Mouse (Mus musculus) kidney, adult 2 months (tissue): ENCODE data around the gene Gm11595. TPM values are rescaled to one million over a fixed set of nuclear protein-coding genes. Genes with fewer than 3 reads are reported as not detected.
"Not testable (repeated sequence)": the region's sequence is repeated elsewhere in the genome, so short reads cannot be mapped to it uniquely, and the experiment has no call there.

Experiments used
- DNase-seq: peaks from one replicate; pipeline ENCODE4 v3.0.0; 2021
- H3K27ac ChIP-seq: fragments of 200-500 bp; 2 replicates; pipeline ENCODE4 v1.5.1; 2012; ENCODE audit warnings: low read depth, low read length, control low read depth, inconsistent platforms; ENCODE audit not compliant: insufficient read depth
- H3K27me3 ChIP-seq: fragments of 200-500 bp; replicated peaks from 2 replicates; pipeline ENCODE4 v1.6.1; 2012; ENCODE audit warnings: mild to moderate bottlenecking, moderate library complexity, low read length, inconsistent platforms; ENCODE audit not compliant: control insufficient read depth, insufficient read depth
- H3K36me3 ChIP-seq: fragments of 200-500 bp; 2 replicates; pipeline ENCODE4 v1.6.1; 2012; ENCODE audit warnings: mild to moderate bottlenecking, moderate library complexity, low read length, inconsistent platforms; ENCODE audit not compliant: control insufficient read depth, insufficient read depth
- H3K4me1 ChIP-seq: fragments of 200-500 bp; 2 replicates; pipeline ENCODE4 v1.6.1; 2011; ENCODE audit warnings: low read length; ENCODE audit not compliant: control insufficient read depth, insufficient read depth
- H3K4me3 ChIP-seq: fragments of 200-500 bp; 2 replicates; pipeline ENCODE4 v1.5.1; 2011; ENCODE audit warnings: mild to moderate bottlenecking, low read depth, low read length, control low read depth; ENCODE audit not compliant: insufficient read depth
- CTCF ChIP-seq: fragments of 200-500 bp; conservative IDR thresholded peaks from 2 replicates; pipeline ENCODE4 v1.5.1; 2011; ENCODE audit warnings: low read depth, mild to moderate bottlenecking, control low read depth, low read length, moderate library complexity, mixed read lengths; ENCODE audit not compliant: insufficient read depth, insufficient read length
- POLR2A ChIP-seq: fragments of 200-500 bp; IDR thresholded peaks from one replicate; pipeline ENCODE4 v1.6.1; 2011; ENCODE audit warnings: low read depth, low read length, control low read depth
- WGBS: fragments of 180-500 bp; shearing (Covaris S2); methylation state at CpG from one replicate; pipeline ENCODE4 v1.1.7; 2018; 5-methylcytosine and 5-hydroxymethylcytosine counted together
- polyA plus RNA-seq: library from polyadenylated mRNA; depleted of rRNA; stranded (reverse); fragments of >200 nt; gene quantifications from 2 replicates; pipeline ENCODE4 v1.2.3, GENCODE M21; 2012; rRNA removed

Gm11595 gene
- not detected in 2 replicates for polyA plus RNA-seq

DNA sequence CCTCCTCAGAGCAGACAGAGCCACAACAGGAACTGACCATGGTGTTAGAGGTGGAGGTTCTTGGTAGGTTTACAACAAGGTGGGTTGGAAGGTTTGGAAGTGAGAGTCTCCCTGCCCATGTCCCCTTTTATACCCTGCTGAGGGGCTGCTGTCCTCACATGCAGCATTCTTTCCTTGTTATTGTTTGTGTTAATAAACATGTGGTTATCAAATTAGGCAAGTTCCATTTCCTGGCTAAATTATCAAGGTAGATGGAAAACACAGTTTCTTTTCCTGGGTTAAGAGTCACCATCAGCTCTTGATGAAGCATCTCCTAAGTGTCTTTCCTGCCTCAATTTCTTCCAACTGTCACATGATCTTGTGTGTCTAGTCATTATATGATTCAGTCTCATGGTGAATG, at the start of gene Gm11595:
TSS of gene Gm11595 (minus strand) at position 101 of the 400 bp plus-strand sequence.
- not testable (repeated sequence) for H3K4me1 ChIP-seq, H3K27ac ChIP-seq, H3K27me3 ChIP-seq, DNase-seq, H3K4me3 ChIP-seq, H3K36me3 ChIP-seq

DNA sequence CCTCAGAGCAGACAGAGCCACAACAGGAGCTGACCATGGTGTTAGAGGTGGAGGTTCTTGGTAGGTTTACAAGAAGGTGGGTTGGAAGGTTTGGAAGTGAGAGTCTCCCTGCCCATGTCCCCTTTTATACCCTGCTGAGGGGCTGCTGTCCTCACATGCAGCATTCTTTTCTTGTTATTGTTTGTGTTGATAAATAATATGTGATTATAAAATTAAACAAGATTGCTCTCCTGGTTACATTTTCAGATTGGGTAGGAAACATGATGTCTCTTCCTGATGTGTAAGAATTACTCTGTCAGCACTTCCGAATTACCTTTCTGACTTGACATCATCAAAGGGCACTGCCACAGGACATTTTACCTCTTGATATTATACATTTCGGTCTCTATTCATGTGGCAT, 42.9 kb upstream of the Gm11595 start, which contains the start of gene Gm11564:
TSS of gene Gm11564 (minus strand) at position 101 of the 400 bp plus-strand sequence.
- not testable (repeated sequence) for H3K4me3 ChIP-seq, H3K27ac ChIP-seq, H3K4me1 ChIP-seq, H3K27me3 ChIP-seq, H3K36me3 ChIP-seq, DNase-seq
- WGBS: 71% methylated on average over 2 of the region's 2 CpGs

DNA sequence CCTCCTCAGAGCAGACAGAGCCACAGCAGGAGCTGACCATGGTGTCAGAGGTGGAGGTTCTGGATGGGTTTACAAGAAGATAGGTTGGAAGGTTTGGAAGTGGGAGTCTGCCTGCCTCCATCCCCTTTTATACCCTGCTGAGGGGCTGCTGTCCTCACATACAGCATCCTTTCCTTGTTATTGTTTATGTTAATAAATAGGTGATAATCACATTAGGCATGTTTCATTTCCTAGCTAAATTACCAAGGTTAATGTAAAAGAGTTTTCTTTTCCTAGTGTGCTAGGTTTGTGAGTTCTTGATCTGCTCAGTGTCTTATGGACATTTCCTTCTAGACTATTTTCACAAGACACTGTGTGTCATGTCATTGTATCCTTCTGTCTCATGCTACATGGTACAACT, 37.1 kb upstream of the Gm11595 start, which contains the start of gene Krtap4-13:
TSS of gene Krtap4-13 (minus strand) at position 101 of the 400 bp plus-strand sequence.
- H3K27ac ChIP-seq, H3K36me3 ChIP-seq, H3K27me3 ChIP-seq, H3K4me3 ChIP-seq, DNase-seq, H3K4me1 ChIP-seq: not testable (repeated sequence)

DNA sequence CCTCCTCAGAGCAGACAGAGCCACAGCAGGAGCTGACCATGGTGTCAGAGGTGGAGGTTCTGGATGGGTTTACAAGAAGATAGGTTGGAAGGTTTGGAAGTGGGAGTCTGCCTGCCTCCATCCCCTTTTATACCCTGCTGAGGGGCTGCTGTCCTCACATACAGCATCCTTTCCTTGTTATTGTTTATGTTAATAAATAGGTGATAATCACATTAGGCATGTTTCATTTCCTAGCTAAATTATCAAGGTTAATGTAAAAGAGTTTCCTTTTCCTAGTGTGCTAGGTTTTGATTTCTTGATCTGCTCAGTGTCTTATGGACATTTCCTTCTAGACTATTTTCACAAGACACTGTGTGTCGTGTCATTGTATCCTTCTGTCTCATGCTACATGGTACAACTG, 31.6 kb upstream of the Gm11595 start, which contains the start of gene Gm11554:
TSS of gene Gm11554 (minus strand) at position 101 of the 400 bp plus-strand sequence.
- H3K27me3 ChIP-seq, H3K27ac ChIP-seq, H3K4me3 ChIP-seq, H3K36me3 ChIP-seq, DNase-seq, H3K4me1 ChIP-seq: not testable (repeated sequence)
- WGBS: no CpG with 5 or more reads among the region's 1 CpGs

DNA sequence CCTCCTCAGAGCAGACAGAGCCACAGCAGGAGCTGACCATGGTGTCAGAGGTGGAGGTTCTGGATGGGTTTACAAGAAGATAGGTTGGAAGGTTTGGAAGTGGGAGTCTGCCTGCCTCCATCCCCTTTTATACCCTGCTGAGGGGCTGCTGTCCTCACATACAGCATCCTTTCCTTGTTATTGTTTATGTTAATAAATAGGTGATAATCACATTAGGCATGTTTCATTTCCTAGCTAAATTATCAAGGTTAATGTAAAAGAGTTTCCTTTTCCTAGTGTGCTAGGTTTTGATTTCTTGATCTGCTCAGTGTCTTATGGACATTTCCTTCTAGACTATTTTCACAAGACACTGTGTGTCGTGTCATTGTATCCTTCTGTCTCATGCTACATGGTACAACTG, 26.1 kb upstream of the Gm11595 start, which contains the start of gene Gm11569:
TSS of gene Gm11569 (minus strand) at position 101 of the 400 bp plus-strand sequence.
- H3K36me3 ChIP-seq, H3K4me3 ChIP-seq, DNase-seq, H3K27me3 ChIP-seq, H3K4me1 ChIP-seq, H3K27ac ChIP-seq: not testable (repeated sequence)
- WGBS: no CpG with 5 or more reads among the region's 1 CpGs

DNA sequence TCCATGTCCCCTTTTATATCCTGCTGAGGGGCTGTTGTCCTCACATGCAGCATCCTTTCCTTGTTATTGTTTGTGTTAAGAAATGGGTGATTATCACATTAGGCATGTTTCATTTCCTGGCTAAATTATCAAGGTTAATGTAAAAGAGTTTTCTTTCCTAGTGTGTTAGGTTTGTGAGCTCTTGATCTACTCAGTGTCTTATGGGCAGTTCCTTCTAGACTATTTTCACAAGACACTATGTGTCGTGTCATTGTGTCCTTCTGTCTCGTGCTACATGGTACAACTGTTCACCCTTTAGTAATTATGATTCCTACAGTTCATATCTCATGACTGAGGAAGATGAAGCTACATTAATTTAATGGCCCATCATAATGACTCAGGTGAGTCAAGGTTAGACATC, 20.7 kb upstream of the Gm11595 start, which contains the start of gene Gm11596:
TSS of gene Gm11596 (minus strand) at position 101 of the 400 bp plus-strand sequence.
- no peak within 1 kb of the TSS for H3K27ac ChIP-seq
- H3K36me3 ChIP-seq: no peaks in the 10 kb centered on the region
- DNase-seq: no peak
- H3K4me3 ChIP-seq: no peak within 1 kb of the TSS
- no peaks in the 10 kb centered on the region for H3K4me1 ChIP-seq
- no peaks in the 10 kb centered on the region for H3K27me3 ChIP-seq
- 86% methylated on average over 2 of the region's 2 CpGs for WGBS
- no peak for TF ChIP-seq POLR2A
- no peak for TF ChIP-seq CTCF

- H3K27me3 ChIP-seq, H3K36me3 ChIP-seq, H3K4me1 ChIP-seq, DNase-seq, H3K4me3 ChIP-seq, H3K27ac ChIP-seq: not testable (repeated sequence)
Observed at GRCm38 (mm10) chr11:99784900-99785299, 12.2 kb upstream of the Gm11595 start, which contains the start of gene Krtap4-9. Gene Krtap4-9, plus strand, starts transcription at chr11:99785200.

- TF ChIP-seq CTCF (no peak), POLR2A (no peak)
- Histone ChIP-seq H3K4me1 (no peaks in the 10 kb centered on the region), H3K27ac (no peak within 1 kb of the TSS), H3K27me3 (no peaks in the 10 kb centered on the region; the same call in 1 of the 2 replicates), H3K4me3 (no peak within 1 kb of the TSS), H3K36me3 (no peaks in the 10 kb centered on the region)
- no peak for DNase-seq
- WGBS: 95% methylated on average over 2 of the region's 2 CpGs
Observed at GRCm38 (mm10) chr11:99780604-99781003, 7.9 kb upstream of the Gm11595 start, which contains the start of gene Krtap4-8. Gene Krtap4-8, minus strand, starts transcription at chr11:99780704.
